Mouse (Mus musculus): ENCODE measurements around the gene Mark3. TPM values are rescaled to one million over a fixed set of nuclear protein-coding genes. Genes with fewer than 3 reads are reported as not detected.

Mark3 gene
- total and polyA plus RNA-seq, 2 experiments from 2014 or later: 41.3 to 112 TPM

DNA sequence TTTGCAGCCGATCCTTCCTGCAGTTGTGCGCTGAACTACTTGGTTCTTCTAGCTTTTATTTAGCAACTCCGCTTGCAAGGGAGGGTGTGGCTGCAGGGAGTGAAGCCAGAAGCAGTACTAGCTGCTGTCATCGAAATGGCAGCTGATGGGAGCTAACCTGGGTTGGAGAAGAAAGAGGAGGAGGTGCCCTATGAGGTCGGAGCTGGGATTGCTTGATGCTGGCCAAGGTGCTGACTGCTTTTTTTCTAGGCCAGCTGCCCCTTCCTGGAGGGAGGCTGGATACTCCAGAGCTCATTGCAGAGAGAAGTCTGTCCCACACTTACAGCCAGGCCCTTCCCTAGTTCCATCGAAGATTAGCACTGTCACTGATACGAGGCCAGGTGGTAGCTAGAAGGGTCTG, 104.7 kb downstream of the Mark3 start:
- H3K27me3 ChIP-seq (ENCODE audit: insufficient read depth, low read length): no peaks in the 10 kb centered on the region
- H3K27ac ChIP-seq (ENCODE audit: low read depth, low read length): no peak overlapping the region
- no peak for TF ChIP-seq CTCF (IDR thresholded peaks at IDR 0.05)
- H3K36me3 ChIP-seq (ENCODE audit: insufficient read depth, low read length): peaks cover 12% of the 10 kb centered on the region
- H3K9ac ChIP-seq (replicated peaks; ENCODE audit: low read length, poor library complexity, severe bottlenecking): peak overlapping the region; percentile 76; the same call in 1 of the 2 replicates
- H3K4me3 ChIP-seq (ENCODE audit: low read depth, low read length): peak overlapping the region; percentile 82
- ATAC-seq (ENCODE audit: low FRiP score) (no peak), DNase-seq (ENCODE audit: low spot score) (no peak)
- H3K9me3 ChIP-seq (ENCODE audit: low read length): no peaks in the 10 kb centered on the region
- H3K4me2 ChIP-seq (ENCODE audit: low read depth, low read length, poor library complexity, severe bottlenecking): peak overlapping the region; percentile 94
- 65% methylated on average over 7 of the region's 7 CpGs for WGBS
- peaks cover 12% of the 10 kb centered on the region; the same call in 1 of the 2 replicates for H3K4me1 ChIP-seq (ENCODE audit: insufficient read depth, low read length)

DNA sequence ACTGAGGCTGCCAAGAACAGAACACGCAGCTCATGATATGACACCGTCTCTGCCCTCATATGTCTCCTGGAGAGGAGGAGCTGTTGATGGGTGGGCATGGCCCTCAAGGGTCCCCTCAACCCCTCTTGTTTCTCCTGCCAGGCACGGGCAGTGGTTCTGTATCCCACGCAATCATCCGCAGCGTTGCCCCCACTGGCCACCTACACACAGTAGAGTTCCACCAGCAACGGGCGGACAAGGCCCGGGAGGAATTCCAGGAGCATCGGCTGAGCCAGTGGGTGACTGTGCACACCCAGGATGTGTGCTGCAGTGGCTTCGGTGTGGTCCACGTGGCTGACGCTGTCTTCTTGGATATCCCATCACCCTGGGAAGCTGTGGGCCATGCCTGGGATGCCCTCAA, 106.3 kb downstream of the Mark3 start:
- Histone ChIP-seq H3K36me3 (ENCODE audit: insufficient read depth, low read length) (peaks cover 16% of the 10 kb centered on the region), H3K27me3 (ENCODE audit: insufficient read depth, low read length) (no peaks in the 10 kb centered on the region), H3K9me3 (ENCODE audit: low read length) (no peaks in the 10 kb centered on the region), H3K9ac (replicated peaks; ENCODE audit: low read length, poor library complexity, severe bottlenecking) (no peak overlapping the region), H3K4me1 (ENCODE audit: insufficient read depth, low read length) (peaks cover 12% of the 10 kb centered on the region; the same call in 1 of the 2 replicates), H3K27ac (ENCODE audit: low read depth, low read length) (no peak overlapping the region), H3K4me3 (ENCODE audit: low read depth, low read length) (no peak overlapping the region), H3K4me2 (ENCODE audit: low read depth, low read length, poor library complexity, severe bottlenecking) (no peak overlapping the region)
- DNase-seq (ENCODE audit: low spot score) (no peak), ATAC-seq (ENCODE audit: low FRiP score) (no peak)
- WGBS: 94% methylated on average over 13 of the region's 13 CpGs
- TF ChIP-seq CTCF (IDR thresholded peaks at IDR 0.05): no peak

DNA sequence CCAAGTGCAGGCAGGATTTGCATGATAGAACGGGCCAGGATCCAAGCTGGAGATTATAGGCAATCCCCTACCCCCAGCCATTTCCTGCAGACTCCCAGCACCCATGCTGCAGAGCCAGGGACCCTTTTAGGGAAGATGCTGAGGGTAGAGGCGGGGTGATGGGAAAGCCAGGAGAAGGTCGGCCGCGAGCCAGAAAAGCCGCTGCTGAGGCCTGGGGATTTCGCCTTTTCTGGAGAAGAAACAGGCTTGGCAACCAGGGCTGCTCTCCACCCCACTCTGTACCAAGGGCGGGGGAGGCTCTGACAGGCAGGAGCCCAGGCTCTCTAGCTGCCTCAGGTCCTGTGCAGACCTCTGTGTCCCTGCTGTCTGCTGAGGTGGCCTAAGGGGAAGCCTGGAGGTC, 107.0 kb downstream of the Mark3 start:
- Histone ChIP-seq H3K36me3 (ENCODE audit: insufficient read depth, low read length) (peaks cover 16% of the 10 kb centered on the region), H3K27ac (ENCODE audit: low read depth, low read length) (no peak overlapping the region), H3K4me3 (ENCODE audit: low read depth, low read length) (no peak overlapping the region), H3K4me1 (ENCODE audit: insufficient read depth, low read length) (peaks cover 12% of the 10 kb centered on the region; the same call in 1 of the 2 replicates), H3K4me2 (ENCODE audit: low read depth, low read length, poor library complexity, severe bottlenecking) (no peak overlapping the region), H3K9me3 (ENCODE audit: low read length) (no peaks in the 10 kb centered on the region), H3K27me3 (ENCODE audit: insufficient read depth, low read length) (no peaks in the 10 kb centered on the region), H3K9ac (replicated peaks; ENCODE audit: low read length, poor library complexity, severe bottlenecking) (no peak overlapping the region)
- no peak for TF ChIP-seq CTCF (IDR thresholded peaks at IDR 0.05)
- WGBS: 86% methylated on average over 8 of the region's 8 CpGs
- ATAC-seq (ENCODE audit: low FRiP score) (no peak), DNase-seq (ENCODE audit: low spot score) (peak; percentile 19)

DNA sequence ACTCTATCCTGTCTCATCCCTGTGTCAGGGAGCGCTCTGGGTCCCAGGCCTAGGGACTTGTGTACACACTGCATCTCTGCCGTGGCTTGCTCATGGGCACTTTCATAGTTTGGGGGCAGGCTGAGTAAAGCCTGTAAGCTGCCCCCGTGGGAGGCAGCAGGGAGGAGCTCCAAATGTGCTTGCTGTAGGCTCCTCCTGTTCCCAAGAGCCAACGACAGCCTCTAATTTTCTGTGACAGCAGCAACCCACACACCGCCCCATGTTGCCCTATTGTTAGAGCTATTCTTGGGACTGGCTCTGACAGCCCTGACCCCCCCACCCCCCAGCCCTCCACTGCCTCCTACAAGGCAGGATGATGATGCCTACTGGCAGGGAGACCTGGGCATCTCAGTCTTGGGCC, 107.7 kb downstream of the Mark3 start:
- WGBS: 76% methylated on average over 5 of the region's 5 CpGs
- no peak for DNase-seq (ENCODE audit: low spot score)
- peaks cover 16% of the 10 kb centered on the region for H3K36me3 ChIP-seq (ENCODE audit: insufficient read depth, low read length)
- H3K4me1 ChIP-seq (ENCODE audit: insufficient read depth, low read length): peaks cover 14% of the 10 kb centered on the region; the same call in 1 of the 2 replicates
- ATAC-seq (ENCODE audit: low FRiP score): no peak
- no peaks in the 10 kb centered on the region for H3K27me3 ChIP-seq (ENCODE audit: insufficient read depth, low read length)
- H3K9ac ChIP-seq (replicated peaks; ENCODE audit: low read length, poor library complexity, severe bottlenecking): no peak overlapping the region
- no peaks in the 10 kb centered on the region for H3K9me3 ChIP-seq (ENCODE audit: low read length)
- no peak overlapping the region for H3K4me3 ChIP-seq (ENCODE audit: low read depth, low read length)
- H3K27ac ChIP-seq (ENCODE audit: low read depth, low read length): no peak overlapping the region
- no peak for TF ChIP-seq CTCF (IDR thresholded peaks at IDR 0.05)
- H3K4me2 ChIP-seq (ENCODE audit: low read depth, low read length, poor library complexity, severe bottlenecking): no peak overlapping the region

DNA sequence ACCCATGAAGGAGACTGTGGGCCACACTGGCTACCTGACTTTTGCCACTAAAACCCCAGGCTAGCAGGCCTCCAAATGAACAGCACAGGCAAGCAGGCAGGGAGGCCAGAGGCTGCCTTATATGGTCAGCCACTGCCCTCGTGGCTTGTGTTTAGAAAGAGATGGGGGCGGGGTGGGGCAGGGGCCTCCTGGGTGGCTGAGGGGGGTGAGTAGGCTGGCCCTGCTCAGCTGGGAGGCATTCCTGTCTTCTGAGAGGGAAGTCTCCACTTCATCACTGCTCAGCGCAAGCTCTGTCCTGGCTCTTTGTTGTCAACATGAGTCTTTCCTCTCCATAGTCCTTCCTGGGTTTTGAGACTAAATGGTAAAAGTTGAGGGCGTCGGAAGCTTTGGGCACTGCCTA, 108.5 kb downstream of the Mark3 start:
- Histone ChIP-seq H3K4me3 (ENCODE audit: low read depth, low read length) (no peak overlapping the region), H3K4me2 (ENCODE audit: low read depth, low read length, poor library complexity, severe bottlenecking) (no peak overlapping the region), H3K9me3 (ENCODE audit: low read length) (no peaks in the 10 kb centered on the region), H3K4me1 (ENCODE audit: insufficient read depth, low read length) (peaks cover 13% of the 10 kb centered on the region; the same call in 1 of the 2 replicates), H3K36me3 (ENCODE audit: insufficient read depth, low read length) (peaks cover 16% of the 10 kb centered on the region), H3K27me3 (ENCODE audit: insufficient read depth, low read length) (no peaks in the 10 kb centered on the region), H3K27ac (ENCODE audit: low read depth, low read length) (no peak overlapping the region), H3K9ac (replicated peaks; ENCODE audit: low read length, poor library complexity, severe bottlenecking) (no peak overlapping the region)
- WGBS: 72% methylated on average over 5 of the region's 5 CpGs
- TF ChIP-seq CTCF (IDR thresholded peaks at IDR 0.05): no peak
- ATAC-seq (ENCODE audit: low FRiP score): no peak
- no peak for DNase-seq (ENCODE audit: low spot score)

DNA sequence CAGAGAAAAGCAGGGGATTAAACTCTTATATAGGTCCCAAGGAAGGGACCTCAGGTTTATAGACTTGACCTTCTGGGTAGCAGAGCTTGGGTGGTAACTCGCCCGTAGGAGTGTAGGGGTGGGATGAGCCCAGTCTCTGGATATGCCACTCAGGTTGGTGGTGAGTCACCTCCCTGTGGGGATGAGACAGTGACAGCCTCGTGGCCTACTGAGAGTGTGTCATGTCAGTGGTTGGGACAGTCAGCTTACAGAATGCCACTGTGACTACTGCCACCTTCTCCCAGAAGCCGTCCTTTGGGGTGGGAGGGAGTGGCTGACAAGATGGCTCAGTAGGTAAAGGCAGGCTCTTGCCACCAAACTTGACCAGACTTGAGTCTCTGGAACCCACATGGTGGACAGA, 112.1 kb downstream of the Mark3 start:
- H3K27ac ChIP-seq (ENCODE audit: low read depth, low read length): no peak overlapping the region
- H3K4me3 ChIP-seq (ENCODE audit: low read depth, low read length): no peak overlapping the region
- no peak overlapping the region for H3K4me2 ChIP-seq (ENCODE audit: low read depth, low read length, poor library complexity, severe bottlenecking)
- H3K27me3 ChIP-seq (ENCODE audit: insufficient read depth, low read length): no peaks in the 10 kb centered on the region
- no peak overlapping the region for H3K9ac ChIP-seq (replicated peaks; ENCODE audit: low read length, poor library complexity, severe bottlenecking)
- no peak for ATAC-seq (ENCODE audit: low FRiP score)
- no peak for TF ChIP-seq CTCF (IDR thresholded peaks at IDR 0.05)
- H3K36me3 ChIP-seq (ENCODE audit: insufficient read depth, low read length): peaks cover 16% of the 10 kb centered on the region
- H3K9me3 ChIP-seq (ENCODE audit: low read length): no peaks in the 10 kb centered on the region
- no peak for DNase-seq (ENCODE audit: low spot score)
- peaks cover 10% of the 10 kb centered on the region; the same call in 1 of the 2 replicates for H3K4me1 ChIP-seq (ENCODE audit: insufficient read depth, low read length)
- WGBS: 87% methylated on average over 4 of the region's 4 CpGs

All from midbrain, postnatal 0 days (tissue).